Mouse (Mus musculus): ENCODE data around the gene Cd300ld. TPM values are rescaled to one million over a fixed set of nuclear protein-coding genes. Genes with fewer than 3 reads are reported as not detected.
"Not testable (repeated sequence)": the region's sequence is repeated elsewhere in the genome, so short reads cannot be mapped to it uniquely, and the experiment has no call there.

Gene Cd300ld
- total RNA-seq (2021), result under 1 TPM in 1 of 2 experiments, not detected in 1; 0.12 TPM
- long read RNA-seq, experiment 1, partial matches to known transcripts, result 0 of 1 reads
- long read RNA-seq, experiment 1, other reads (novel, unspliced or antisense), result 0 of 1 reads
- long read RNA-seq, experiment 2, result 0 reads

GRCm38 (mm10) chr11:114989793-114990192 is at the start of gene Cd300ld:
Cd300ld (minus strand) TSS chr11:114989922.
- DNase-seq (ENCODE audit: low spot score in 2 of 2), result no peak

- not testable (repeated sequence) for DNase-seq (ENCODE audit: low spot score in 2 of 2)
These were observed 47.9 kb upstream of the Cd300ld start, which contains the start of gene Cd300ld5 for GRCm38 (mm10) chr11:115037669-115038068. Cd300ld5 (minus strand) TSS chr11:115037769.

GRCm38 (mm10) chr11:115026912-115027311 is 37.2 kb upstream of the Cd300ld start, which contains the start of gene Cd300ld4:
Cd300ld4 (minus strand) TSS chr11:115027012.
- DNase-seq (ENCODE audit: low spot score in 2 of 2), result not testable (repeated sequence)

- DNase-seq (ENCODE audit: low spot score in 2 of 2), result not testable (repeated sequence)
These were observed 26.4 kb upstream of the Cd300ld start, which contains the start of gene Cd300ld2 for GRCm38 (mm10) chr11:115016093-115016492. Cd300ld2 (minus strand) TSS chr11:115016193.

- DNase-seq (ENCODE audit: low spot score in 2 of 2), result no peak
These were observed 14.3 kb upstream of the Cd300ld start for GRCm38 (mm10) chr11:115004070-115004469.

GRCm38 (mm10) chr11:115001474-115002040 is 11.8 kb upstream of the Cd300ld start, which contains the start of gene Cd300c2:
Cd300c2 (minus strand) TSS chr11:115001880.
- DNase-seq (ENCODE audit: low spot score in 2 of 2), result no peak

- peak; percentile 10 to 11 for DNase-seq (ENCODE audit: low spot score in 2 of 2)
These were observed 7.9 kb downstream of the Cd300ld start for GRCm38 (mm10) chr11:114981866-114982265.

- no peak for DNase-seq (ENCODE audit: low spot score in 2 of 2)
These were observed 17.0 kb downstream of the Cd300ld start for GRCm38 (mm10) chr11:114972726-114973125.

- no peak for DNase-seq (ENCODE audit: low spot score in 2 of 2)
These were observed 20.9 kb downstream of the Cd300ld start, which contains the start of gene Cd300c for GRCm38 (mm10) chr11:114968752-114969207. Cd300c (minus strand) TSS chr11:114969157.

- DNase-seq (ENCODE audit: low spot score in 2 of 2), result no peak
These were observed 24.4 kb downstream of the Cd300ld start for GRCm38 (mm10) chr11:114965182-114965828.

- no peak for DNase-seq (ENCODE audit: low spot score in 2 of 2)
These were observed 29.4 kb downstream of the Cd300ld start for GRCm38 (mm10) chr11:114960369-114960768.

GRCm38 (mm10) chr11:114934144-114934543 is 55.6 kb downstream of the Cd300ld start, which contains the start of gene Cd300lb:
Cd300lb (minus strand) TSS chr11:114934386.
- DNase-seq (ENCODE audit: low spot score in 2 of 2), result no peak

- no peak for DNase-seq (ENCODE audit: low spot score in 2 of 2)
These were observed 56.1 kb downstream of the Cd300ld start for GRCm38 (mm10) chr11:114933591-114933990.

Other genes with a start within 250 kb of the Cd300ld start
- 1 to 10 TPM; 1.7 to 2.6 TPM for gene Kif19a, start 224.5 kb downstream of the Cd300ld start, total RNA-seq (2021)
- gene Btbd17, start 194.0 kb downstream of the Cd300ld start, total RNA-seq (2021), result 10 to 100 TPM; 26.3 to 31.6 TPM
- not detected for gene Gpr142, start 191.0 kb downstream of the Cd300ld start, total RNA-seq (2021)
- gene Gprc5c, start 138.8 kb downstream of the Cd300ld start, total RNA-seq (2021), result 1 to 10 TPM; 4.3 to 6.5 TPM
- gene Cd300a, start 99.9 kb downstream of the Cd300ld start, total RNA-seq (2021), result under 1 TPM; 0.65 to 0.80 TPM
- not detected for gene Cd300lb, start 55.5 kb downstream of the Cd300ld start, total RNA-seq (2021)
- not detected for gene Cd300c, start 20.8 kb downstream of the Cd300ld start, total RNA-seq (2021)
- gene Cd300c2, start 12.0 kb upstream of the Cd300ld start, total RNA-seq (2021), result 1 to 10 TPM; 3.3 to 3.7 TPM
- gene Cd300ld2, start 26.3 kb upstream of the Cd300ld start, total RNA-seq (2021), result not detected
- not detected for gene Cd300ld4, start 37.1 kb upstream of the Cd300ld start, total RNA-seq (2021)
- under 1 TPM; 0.60 to 0.82 TPM for gene Cd300ld5, start 47.8 kb upstream of the Cd300ld start, total RNA-seq (2021)
- gene Cd300ld3, start 58.5 kb upstream of the Cd300ld start, total RNA-seq (2021), result under 1 TPM; 0.60 to 0.82 TPM
- not detected for gene Cd300e, start 72.3 kb upstream of the Cd300ld start, total RNA-seq (2021)
- gene Rab37, start 101.5 kb upstream of the Cd300ld start, total RNA-seq (2021), result 1 to 10 TPM; 3.3 to 3.8 TPM
- gene Cd300lf, start 144.1 kb upstream of the Cd300ld start, total RNA-seq (2021), result under 1 TPM; 0.30 to 0.42 TPM
- gene Slc9a3r1, start 173.4 kb upstream of the Cd300ld start, total RNA-seq (2021), result 10 to 100 TPM; 60.9 to 68.1 TPM
- 10 to 100 TPM; 14.9 to 16.2 TPM for gene Tmem104, start 197.6 kb upstream of the Cd300ld start, total RNA-seq (2021)
- 10 to 100 TPM; 24.3 to 30.5 TPM for gene Nat9, start 197.9 kb upstream of the Cd300ld start, total RNA-seq (2021)

Measured in left cerebral cortex, adult 18-20 months (tissue).